7 mouse cellular contexts compared by ENCODE assay signal in the genomic region with DNA sequence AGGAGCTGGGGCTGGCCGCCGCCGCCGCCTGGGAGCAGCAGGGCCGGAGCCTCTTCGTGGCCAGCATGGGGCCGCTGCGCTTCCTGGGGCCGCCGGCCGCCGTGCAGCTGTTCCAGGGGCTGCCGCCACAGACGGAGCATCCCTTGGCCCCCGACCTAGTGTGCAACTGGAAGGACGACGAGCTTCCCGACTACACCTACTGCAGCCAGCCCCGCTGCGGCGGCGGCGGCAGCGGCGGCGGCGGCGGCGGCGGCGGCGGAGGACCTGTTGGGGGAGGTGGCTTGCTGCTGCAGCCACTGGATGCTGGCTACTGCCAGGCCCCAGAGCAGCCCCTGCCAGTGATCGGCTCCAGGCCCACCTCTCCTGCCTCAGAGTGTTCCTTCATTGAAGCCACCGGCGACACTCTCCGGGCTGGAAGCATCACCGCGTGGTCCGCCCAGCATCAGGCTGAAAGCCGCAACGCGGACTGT. TPM values are rescaled to one million over a fixed set of nuclear protein-coding genes. Genes with fewer than 3 reads are reported as not detected.
DNase-seq lines count a peak whose midpoint lies in the region; ATAC-seq and TF ChIP-seq lines count a peak whose summit lies in the region.

No protein-coding gene starts in this region.

- no peaks in the 10 kb centered on the region for H3K36me3 ChIP-seq in neural tube, embryonic 11.5 days (ENCODE audit: control insufficient read depth, insufficient read depth, low read length)
- no peaks in the 10 kb centered on the region for H3K36me3 ChIP-seq in embryonic facial prominence, embryonic 14.5 days (ENCODE audit: control insufficient read depth, insufficient read depth, low read length)
- H3K36me3 ChIP-seq in hindbrain, postnatal 0 days (ENCODE audit: insufficient read depth, low read length) = no peaks in the 10 kb centered on the region
- no peaks in the 10 kb centered on the region for H3K36me3 ChIP-seq in liver, embryonic 16.5 days (ENCODE audit: control insufficient read depth, insufficient read depth)
- no peaks in the 10 kb centered on the region for H3K36me3 ChIP-seq in small intestine, adult 2 months (ENCODE audit: control insufficient read depth, insufficient read depth, low read length)

- peak overlapping the region; percentile 73 for H3K9ac ChIP-seq in neural tube, embryonic 11.5 days (ENCODE audit: low read length)
- peak overlapping the region; percentile 76 for H3K9ac ChIP-seq in embryonic facial prominence, embryonic 14.5 days (ENCODE audit: low read depth, low read length)
- peak overlapping the region; percentile 79 for H3K9ac ChIP-seq in hindbrain, postnatal 0 days (replicated peaks; ENCODE audit: low read length)
- no peak overlapping the region for H3K9ac ChIP-seq in liver, embryonic 16.5 days (ENCODE audit: low read depth, low read length)

- H3K4me1 ChIP-seq in neural tube, embryonic 11.5 days (ENCODE audit: control insufficient read depth, insufficient read depth, low read length) = no peaks in the 10 kb centered on the region
- peaks cover 4% of the 10 kb centered on the region for H3K4me1 ChIP-seq in bone marrow macrophage, adult 2 months (ENCODE audit: control insufficient read depth, insufficient read depth, low read length)
- H3K4me1 ChIP-seq in embryonic facial prominence, embryonic 14.5 days (ENCODE audit: control insufficient read depth, insufficient read depth, low read length) = no peaks in the 10 kb centered on the region; the same call in 1 of the 2 replicates
- no peaks in the 10 kb centered on the region for H3K4me1 ChIP-seq in hindbrain, postnatal 0 days (ENCODE audit: insufficient read depth, low read length)
- no peaks in the 10 kb centered on the region for H3K4me1 ChIP-seq in liver, embryonic 16.5 days (ENCODE audit: control insufficient read depth, low read depth, low read length)
- peaks cover 3% of the 10 kb centered on the region; the same call in 1 of the 2 replicates for H3K4me1 ChIP-seq in small intestine, adult 2 months (ENCODE audit: control insufficient read depth, insufficient read depth, insufficient read length, low read length)

- TF ChIP-seq CTCF in bone marrow macrophage, adult 2 months (IDR thresholded peaks at IDR 0.05; ENCODE audit: low read depth, low read length) = no peak
- TF ChIP-seq CTCF in hindbrain, postnatal 0 days (IDR thresholded peaks at IDR 0.05; ENCODE audit: low read depth) = no peak
- no peak for TF ChIP-seq CTCF in small intestine, adult 2 months (IDR thresholded peaks at IDR 0.05; ENCODE audit: extremely low read depth, insufficient read length, insufficient replicate concordance, low read depth, low read length)

- ATAC-seq in neural tube, embryonic 11.5 days (ENCODE audit: insufficient read depth, low FRiP score, low TSS enrichment) = peak; percentile 76
- ATAC-seq in embryonic facial prominence, embryonic 14.5 days (ENCODE audit: low read depth) = peak; percentile 63
- peak; percentile 79 for ATAC-seq in hindbrain, postnatal 0 days
- no peak for ATAC-seq in liver, embryonic 16.5 days (ENCODE audit: low read depth)

- no peaks in the 10 kb centered on the region for H3K27me3 ChIP-seq in neural tube, embryonic 11.5 days (ENCODE audit: control insufficient read depth, insufficient read depth, low read length)
- H3K27me3 ChIP-seq in embryonic facial prominence, embryonic 14.5 days (replicated peaks; ENCODE audit: control insufficient read depth, insufficient read depth, low read length) = no peaks in the 10 kb centered on the region
- no peaks in the 10 kb centered on the region for H3K27me3 ChIP-seq in hindbrain, postnatal 0 days (ENCODE audit: insufficient read depth, low read length)
- peaks cover 26% of the 10 kb centered on the region for H3K27me3 ChIP-seq in liver, embryonic 16.5 days (ENCODE audit: control insufficient read depth, insufficient read depth, low read depth, low read length)
- H3K27me3 ChIP-seq in small intestine, adult 2 months (ENCODE audit: control insufficient read depth, insufficient read depth, low read length) = no peaks in the 10 kb centered on the region

- H3K4me3 ChIP-seq in neural tube, embryonic 11.5 days (ENCODE audit: low read depth, low read length) = peak overlapping the region; percentile 49
- H3K4me3 ChIP-seq in bone marrow macrophage, adult 2 months (ENCODE audit: insufficient read depth, low read length) = peak overlapping the region; percentile 75
- peak overlapping the region; percentile 57 for H3K4me3 ChIP-seq in embryonic facial prominence, embryonic 14.5 days (ENCODE audit: low read depth, low read length)
- H3K4me3 ChIP-seq in hindbrain, postnatal 0 days (ENCODE audit: low read length) = peak overlapping the region; percentile 54
- H3K4me3 ChIP-seq in liver, embryonic 16.5 days (ENCODE audit: low read depth, low read length) = peak overlapping the region; percentile 48
- H3K4me3 ChIP-seq in small intestine, adult 2 months (ENCODE audit: low read depth, low read length) = peak overlapping the region; percentile 90

- TF ChIP-seq POLR2A in bone marrow macrophage, adult 2 months (IDR thresholded peaks at IDR 0.05; ENCODE audit: borderline replicate concordance, low read depth, low read length) = no peak
- no peak for TF ChIP-seq POLR2A in small intestine, adult 2 months (IDR thresholded peaks at IDR 0.05; ENCODE audit: low read depth, low read length)

- H3K27ac ChIP-seq in neural tube, embryonic 11.5 days (ENCODE audit: low read depth, low read length) = peak overlapping the region; percentile 56
- peak overlapping the region; percentile 26 for H3K27ac ChIP-seq in bone marrow macrophage, adult 2 months (ENCODE audit: insufficient read depth, low read depth, low read length)
- H3K27ac ChIP-seq in embryonic facial prominence, embryonic 14.5 days (replicated peaks; ENCODE audit: low read depth, low read length) = peak overlapping the region; percentile 82
- peak overlapping the region; percentile 83 for H3K27ac ChIP-seq in hindbrain, postnatal 0 days
- H3K27ac ChIP-seq in liver, embryonic 16.5 days (ENCODE audit: low read length) = no peak overlapping the region
- no peak overlapping the region; the same call in 1 of the 2 replicates for H3K27ac ChIP-seq in small intestine, adult 2 months (ENCODE audit: insufficient read depth, low read depth, low read length)

- DNase-seq in neural tube, embryonic 11.5 days (ENCODE audit: low spot score) = peak; percentile 49
- DNase-seq in neural tube, embryonic 10.5 days (ENCODE audit: extremely low spot score, low spot score) = no peak
- DNase-seq in embryonic facial prominence, embryonic 14.5 days (ENCODE audit: low spot score) = no peak
- peak; percentile 29 for DNase-seq in hindbrain, postnatal 0 days (ENCODE audit: low spot score)

- WGBS in neural tube, embryonic 11.5 days = 17% methylated on average over 21 of the region's 42 CpGs
- 31% methylated on average over 10 of the region's 42 CpGs for WGBS in embryonic facial prominence, embryonic 14.5 days
- WGBS in hindbrain, postnatal 0 days = 35% methylated on average over 20 of the region's 42 CpGs
- 15% methylated on average over 16 of the region's 42 CpGs for WGBS in liver, embryonic 16.5 days (ENCODE audit: insufficient replicate concordance)
- 20% methylated on average over 36 of the region's 42 CpGs for WGBS in small intestine, adult 2 months

- no peaks in the 10 kb centered on the region for H3K9me3 ChIP-seq in neural tube, embryonic 11.5 days (ENCODE audit: control insufficient read depth, low read length)
- H3K9me3 ChIP-seq in embryonic facial prominence, embryonic 14.5 days (ENCODE audit: control insufficient read depth, low read length) = no peaks in the 10 kb centered on the region
- no peaks in the 10 kb centered on the region for H3K9me3 ChIP-seq in hindbrain, postnatal 0 days (ENCODE audit: low read length)
- no peaks in the 10 kb centered on the region for H3K9me3 ChIP-seq in liver, embryonic 16.5 days (replicated peaks; ENCODE audit: control insufficient read depth, low read length)

- H3K4me2 ChIP-seq in neural tube, embryonic 11.5 days (ENCODE audit: low read depth) = peak overlapping the region; percentile 58
- H3K4me2 ChIP-seq in embryonic facial prominence, embryonic 14.5 days (ENCODE audit: low read depth, low read length) = peak overlapping the region; percentile 64
- H3K4me2 ChIP-seq in hindbrain, postnatal 0 days (ENCODE audit: low read depth, low read length) = peak overlapping the region; percentile 61
- peak overlapping the region; percentile 49 for H3K4me2 ChIP-seq in liver, embryonic 16.5 days (ENCODE audit: low read depth, low read length)

RNA-seq across cellular contexts. Expression of gene B630019K06Rik, which starts 1.0 kb away (rescaled TPM):
- polyA plus RNA-seq in neural tube, embryonic 11.5 days (2014; fragmentation: Nextera tagmentation; extraction: Ambion mirVana) = 6.9 and 7.4 TPM in 2 replicates
- polyA plus RNA-seq in bone marrow macrophage, adult 2 months (2012; ENCODE audit: insufficient read depth, insufficient read length, missing spikeins) = 1.3 and 2.7 TPM in 2 replicates
- polyA plus RNA-seq in embryonic facial prominence, embryonic 14.5 days (2014; fragmentation: Nextera tagmentation; extraction: Ambion mirVana) = 4.0 and 4.8 TPM in 2 replicates
- total RNA-seq in hindbrain, postnatal 0 days (2014; rRNA removed) = 94.8 and 110 TPM in 2 replicates
- 29.4 and 30.0 TPM in 2 replicates for polyA plus RNA-seq in hindbrain, postnatal 0 days (2015; fragmentation: Nextera tagmentation; extraction: Ambion mirVana)
- polyA plus RNA-seq in liver, embryonic 16.5 days (2015; fragmentation: Nextera tagmentation; extraction: Ambion mirVana) = 0.19 and 0.25 TPM in 2 replicates
- polyA plus RNA-seq in small intestine, adult 2 months (2012; rRNA removed) = 0.91 and 1.4 TPM in 2 replicates

RNA-seq across cellular contexts. Expression of gene Gm5751, which starts 19.2 kb away (rescaled TPM):
- not detected in 2 replicates for polyA plus RNA-seq in neural tube, embryonic 11.5 days (2014; fragmentation: Nextera tagmentation; extraction: Ambion mirVana)
- not detected in 2 replicates for polyA plus RNA-seq in bone marrow macrophage, adult 2 months (2012; ENCODE audit: insufficient read depth, insufficient read length, missing spikeins)
- polyA plus RNA-seq in embryonic facial prominence, embryonic 14.5 days (2014; fragmentation: Nextera tagmentation; extraction: Ambion mirVana) = not detected in 2 replicates
- total RNA-seq in hindbrain, postnatal 0 days (2014; rRNA removed) = not detected in 2 replicates
- not detected in 2 replicates for polyA plus RNA-seq in hindbrain, postnatal 0 days (2015; fragmentation: Nextera tagmentation; extraction: Ambion mirVana)
- polyA plus RNA-seq in liver, embryonic 16.5 days (2015; fragmentation: Nextera tagmentation; extraction: Ambion mirVana) = not detected in 2 replicates
- not detected in 2 replicates for polyA plus RNA-seq in small intestine, adult 2 months (2012; rRNA removed)

RNA-seq across cellular contexts. Expression of gene Gm6592, which starts 49.4 kb away (rescaled TPM):
- not detected in 2 replicates for polyA plus RNA-seq in neural tube, embryonic 11.5 days (2014; fragmentation: Nextera tagmentation; extraction: Ambion mirVana)
- not detected in 2 replicates for polyA plus RNA-seq in bone marrow macrophage, adult 2 months (2012; ENCODE audit: insufficient read depth, insufficient read length, missing spikeins)
- polyA plus RNA-seq in embryonic facial prominence, embryonic 14.5 days (2014; fragmentation: Nextera tagmentation; extraction: Ambion mirVana) = not detected in 2 replicates
- not detected in 2 replicates for total RNA-seq in hindbrain, postnatal 0 days (2014; rRNA removed)
- not detected in 2 replicates for polyA plus RNA-seq in hindbrain, postnatal 0 days (2015; fragmentation: Nextera tagmentation; extraction: Ambion mirVana)
- polyA plus RNA-seq in liver, embryonic 16.5 days (2015; fragmentation: Nextera tagmentation; extraction: Ambion mirVana) = not detected in 2 replicates
- polyA plus RNA-seq in small intestine, adult 2 months (2012; rRNA removed) = not detected in 2 replicates

Comparison
In these comparisons a context has a peak if more than half of its experiments do, and no peak if none do; other contexts are left out.
1. DNase-seq: peak in neural tube, embryonic 11.5 days (single experiment) and hindbrain, postnatal 0 days (single experiment); none in neural tube, embryonic 10.5 days (single experiment) and embryonic facial prominence, embryonic 14.5 days (single experiment).
2. H3K27ac ChIP-seq: peak in neural tube, embryonic 11.5 days (single experiment), bone marrow macrophage, adult 2 months (single experiment), embryonic facial prominence, embryonic 14.5 days (single experiment) and hindbrain, postnatal 0 days (single experiment); none in liver, embryonic 16.5 days (single experiment) and small intestine, adult 2 months (single experiment).
3. Peak in every context shown above with its lines, with median percentiles within 50 percentile points of each other: H3K4me2 ChIP-seq and H3K4me3 ChIP-seq.